Comparison of ENCODE assay signal across 12 mouse cellular contexts in the genomic region with DNA sequence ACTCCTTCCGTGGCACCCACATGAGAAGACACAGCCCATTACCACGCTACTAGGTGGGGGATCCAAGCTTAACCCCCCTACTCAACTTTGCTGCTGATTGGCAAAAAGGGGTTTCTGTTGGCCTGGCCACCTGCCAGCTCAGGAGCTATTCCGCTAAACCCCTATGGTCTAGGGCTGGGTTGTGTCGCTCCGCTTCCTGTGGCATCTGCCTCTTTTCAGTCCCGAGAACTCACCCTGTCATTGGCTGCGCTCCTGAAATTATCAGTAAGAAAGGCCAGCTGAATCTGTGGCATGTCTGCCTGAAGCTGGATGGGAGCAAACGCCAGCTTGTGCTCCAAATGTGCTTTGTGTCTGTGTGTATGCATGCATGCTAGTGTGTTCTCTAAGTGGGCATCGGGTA. TPM values are rescaled to one million over a fixed set of nuclear protein-coding genes. Genes with fewer than 3 reads are reported as not detected.
DNase-seq lines count a peak whose midpoint lies in the region; ATAC-seq and TF ChIP-seq lines count a peak whose summit lies in the region.
"Had no signal": no experiment of that assay in that cellular context is flagged by ENCODE, and none has a peak within 500 bp of the region (broad histone marks: within the 10 kb centered on the region; RNA-seq: fewer than 3 reads in every experiment).

No protein-coding gene starts in this region.

- H3K9me3 ChIP-seq in lung, embryonic 14.5 days (ENCODE audit: low read depth, low read length) = no peaks in the 10 kb centered on the region
- no peaks in the 10 kb centered on the region for H3K9me3 ChIP-seq in forebrain, postnatal 0 days (ENCODE audit: low read length)
- no peaks in the 10 kb centered on the region for H3K9me3 ChIP-seq in neural tube, embryonic 13.5 days
- H3K9me3 ChIP-seq: limb, embryonic 13.5 days had no signal

- H3K9ac ChIP-seq in lung, embryonic 14.5 days = no peak overlapping the region
- peak overlapping the region; percentile 31; the same call in 1 of the 2 replicates for H3K9ac ChIP-seq in forebrain, postnatal 0 days
- H3K9ac ChIP-seq in neural tube, embryonic 13.5 days = peak overlapping the region; percentile 61; the same call in 1 of the 2 replicates
- H3K9ac ChIP-seq: limb, embryonic 13.5 days had no signal

- no peak overlapping the region for H3K4me2 ChIP-seq in lung, embryonic 14.5 days
- H3K4me2 ChIP-seq in forebrain, postnatal 0 days (ENCODE audit: low read depth) = no peak overlapping the region
- no peak overlapping the region; the same call in 1 of the 2 replicates for H3K4me2 ChIP-seq in neural tube, embryonic 13.5 days
- H3K4me2 ChIP-seq: limb, embryonic 13.5 days had no signal

- 56% methylated on average over 9 of the region's 9 CpGs for WGBS in lung, embryonic 14.5 days
- 36% methylated on average over 9 of the region's 9 CpGs for WGBS in forebrain, postnatal 0 days
- 47% methylated on average over 9 of the region's 9 CpGs for WGBS in neural tube, embryonic 13.5 days
- 76% methylated on average over 9 of the region's 9 CpGs for WGBS in lung, adult 2 months

- no peaks in the 10 kb centered on the region for H3K36me3 ChIP-seq in lung, embryonic 14.5 days (ENCODE audit: insufficient read depth)
- no peaks in the 10 kb centered on the region for H3K36me3 ChIP-seq in forebrain, postnatal 0 days (ENCODE audit: insufficient read depth)
- no peaks in the 10 kb centered on the region for H3K36me3 ChIP-seq in neural tube, embryonic 13.5 days
- H3K36me3 ChIP-seq: limb, embryonic 13.5 days had no signal

- ATAC-seq in lung, embryonic 14.5 days (ENCODE audit: insufficient read depth) = no peak
- ATAC-seq in forebrain, postnatal 0 days = peak; percentile 6
- ATAC-seq in neural tube, embryonic 13.5 days (ENCODE audit: low read depth) = no peak

- TF ChIP-seq POLR2A in lung, adult 2 months (IDR thresholded peaks at IDR 0.05; ENCODE audit: borderline replicate concordance, extremely low read depth, low read depth, low read length) = no peak

- DNase-seq in gastrocnemius, postnatal 10 days = peak; percentile 14
- no peak for DNase-seq in gastrocnemius, postnatal 14 days
- DNase-seq in lung, embryonic 14.5 days = peak; percentile 44
- no peak for DNase-seq in lung, adult 18-20 months
- peak; percentile 75 for DNase-seq in forebrain, postnatal 0 days
- no peak for DNase-seq in kidney, adult 8-10 months
- no peak for DNase-seq in lung, adult 2 months
- DNase-seq: adrenal gland, postnatal 36 days; kidney, postnatal 10 days; lung, postnatal 10 days had no signal

- no peak overlapping the region for H3K27ac ChIP-seq in lung, embryonic 14.5 days (ENCODE audit: low read depth)
- peak overlapping the region; percentile 82; the same call in 1 of the 2 replicates for H3K27ac ChIP-seq in forebrain, postnatal 0 days (ENCODE audit: low read depth, low read length)
- H3K27ac ChIP-seq in neural tube, embryonic 13.5 days (replicated peaks) = peak overlapping the region; percentile 96
- H3K27ac ChIP-seq: limb, embryonic 13.5 days had no signal

- H3K4me3 ChIP-seq in lung, embryonic 14.5 days (ENCODE audit: low read depth, low read length) = no peak overlapping the region
- H3K4me3 ChIP-seq in forebrain, postnatal 0 days (ENCODE audit: low read depth, low read length) = no peak overlapping the region
- H3K4me3 ChIP-seq in neural tube, embryonic 13.5 days = no peak overlapping the region
- no peak overlapping the region for H3K4me3 ChIP-seq in lung, adult 2 months (replicated peaks; ENCODE audit: extremely low read depth, low read depth, low read length)
- H3K4me3 ChIP-seq: limb, embryonic 13.5 days had no signal

- TF ChIP-seq CTCF in lung, embryonic 14.5 days (IDR thresholded peaks at IDR 0.05; ENCODE audit: low read depth) = no peak
- TF ChIP-seq CTCF in forebrain, postnatal 0 days (IDR thresholded peaks at IDR 0.05; ENCODE audit: low read depth) = no peak
- TF ChIP-seq CTCF in lung, adult 2 months (IDR thresholded peaks at IDR 0.05; ENCODE audit: insufficient read depth, low read length) = no peak

- peaks cover 29% of the 10 kb centered on the region; the same call in 1 of the 2 replicates for H3K4me1 ChIP-seq in lung, embryonic 14.5 days (ENCODE audit: insufficient read depth)
- H3K4me1 ChIP-seq in forebrain, postnatal 0 days (ENCODE audit: insufficient read depth) = peaks cover 41% of the 10 kb centered on the region
- H3K4me1 ChIP-seq in neural tube, embryonic 13.5 days (replicated peaks) = peaks cover 83% of the 10 kb centered on the region
- peaks cover 13% of the 10 kb centered on the region; the same call in 1 of the 2 replicates for H3K4me1 ChIP-seq in lung, adult 2 months (ENCODE audit: control insufficient read depth, insufficient read depth, low read length)

- intact Hi-C loops in gastrocnemius, postnatal 14 days (cut with DNase I; ENCODE audit: low total_unique reads) = no loop called here

- H3K27me3 ChIP-seq in lung, embryonic 14.5 days (ENCODE audit: insufficient read depth, low read length) = peaks cover 5% of the 10 kb centered on the region; the same call in 1 of the 2 replicates
- no peaks in the 10 kb centered on the region for H3K27me3 ChIP-seq in forebrain, postnatal 0 days (ENCODE audit: insufficient read depth, low read length)
- H3K27me3 ChIP-seq in neural tube, embryonic 13.5 days = peaks cover 3% of the 10 kb centered on the region

RNA-seq across cellular contexts. Expression of gene Cygb, which starts 6.1 kb away (rescaled TPM):
- total RNA-seq in gastrocnemius, postnatal 10 days (2021) = 10 to 100 TPM; 26.6 to 30.3 TPM
- 10 to 100 TPM; 16.8 to 22.8 TPM for total RNA-seq in gastrocnemius, postnatal 14 days (2021)
- 9.5 and 10.0 TPM in 2 replicates for polyA plus RNA-seq in lung, embryonic 14.5 days (2014; fragmentation: Nextera tagmentation; extraction: Ambion mirVana)
- 20.7 and 22.7 TPM in 2 replicates for total RNA-seq in forebrain, postnatal 0 days (2014; rRNA removed)
- 24.9 and 27.6 TPM in 2 replicates for polyA plus RNA-seq in forebrain, postnatal 0 days (2015; fragmentation: Nextera tagmentation; extraction: Ambion mirVana)
- 16.1 and 17.2 TPM in 2 replicates for polyA plus RNA-seq in neural tube, embryonic 13.5 days (2015; fragmentation: Nextera tagmentation; extraction: Ambion mirVana)
- 33.6 and 41.2 TPM in 2 replicates for polyA plus RNA-seq in lung, adult 2 months (2012; rRNA removed)

RNA-seq across cellular contexts. Expression of gene Prcd, which starts 6.8 kb away (rescaled TPM):
- total RNA-seq in gastrocnemius, postnatal 10 days (2021) = under 1 TPM in 1 of 2 experiments, not detected in 1; 0.81 TPM
- under 1 TPM; 0.49 to 0.84 TPM for total RNA-seq in gastrocnemius, postnatal 14 days (2021)
- 0.53 and 1.6 TPM in 2 replicates for polyA plus RNA-seq in lung, embryonic 14.5 days (2014; fragmentation: Nextera tagmentation; extraction: Ambion mirVana)
- 1.5 and 3.3 TPM in 2 replicates for total RNA-seq in forebrain, postnatal 0 days (2014; rRNA removed)
- 3.4 and 4.8 TPM in 2 replicates for polyA plus RNA-seq in forebrain, postnatal 0 days (2015; fragmentation: Nextera tagmentation; extraction: Ambion mirVana)
- polyA plus RNA-seq in neural tube, embryonic 13.5 days (2015; fragmentation: Nextera tagmentation; extraction: Ambion mirVana) = 1.9 and 2.3 TPM in 2 replicates
- polyA plus RNA-seq in lung, adult 2 months (2012; rRNA removed) = 2.8 and 5.6 TPM in 2 replicates

RNA-seq across cellular contexts. Expression of gene Rhbdf2, which starts 33.4 kb away (rescaled TPM):
- 1 to 10 TPM; 5.2 to 8.4 TPM for total RNA-seq in gastrocnemius, postnatal 10 days (2021)
- total RNA-seq in gastrocnemius, postnatal 14 days (2021) = 1 to 10 TPM; 5.9 to 9.0 TPM
- polyA plus RNA-seq in lung, embryonic 14.5 days (2014; fragmentation: Nextera tagmentation; extraction: Ambion mirVana) = 8.9 and 9.8 TPM in 2 replicates
- total RNA-seq in forebrain, postnatal 0 days (2014; rRNA removed) = 1.6 and 1.9 TPM in 2 replicates
- 0.75 and 0.97 TPM in 2 replicates for polyA plus RNA-seq in forebrain, postnatal 0 days (2015; fragmentation: Nextera tagmentation; extraction: Ambion mirVana)
- 3.7 TPM in 2 replicates for polyA plus RNA-seq in neural tube, embryonic 13.5 days (2015; fragmentation: Nextera tagmentation; extraction: Ambion mirVana)
- 82.2 and 87.8 TPM in 2 replicates for polyA plus RNA-seq in lung, adult 2 months (2012; rRNA removed)

Comparison
In these comparisons a context has a peak if more than half of its experiments do, and no peak if none do; other contexts are left out.
1. DNase-seq: peak in gastrocnemius, postnatal 10 days (single experiment), lung, embryonic 14.5 days (single experiment) and forebrain, postnatal 0 days (single experiment); none in gastrocnemius, postnatal 14 days (single experiment), lung, adult 18-20 months (0 of 2), kidney, adult 8-10 months (0 of 2) and lung, adult 2 months (single experiment).